Mouse (Mus musculus) lung, adult 2 months (tissue): ENCODE data around the gene D5Ertd579e. TPM values are rescaled to one million over a fixed set of nuclear protein-coding genes. Genes with fewer than 3 reads are reported as not detected.

Experiments used
- DNase-seq: peaks from one replicate; pipeline ENCODE4 v3.0.0; 2022
- H3K4me1 ChIP-seq: fragments of 200-500 bp; 2 replicates; pipeline ENCODE4 v1.6.1; 2011; ENCODE audit warnings: low read length; ENCODE audit not compliant: control insufficient read depth, insufficient read depth
- H3K4me3 ChIP-seq: fragments of 200-500 bp; replicated peaks from 2 replicates; pipeline ENCODE3; 2011; ENCODE audit warnings: low read depth, mild to moderate bottlenecking, control low read depth, low read length; ENCODE audit errors: extremely low read depth
- CTCF ChIP-seq: fragments of 200-500 bp; IDR thresholded peaks from 2 replicates; pipeline ENCODE4 v1.5.1; 2011; ENCODE audit warnings: mild to moderate bottlenecking, low read length, control low read depth; ENCODE audit not compliant: insufficient read depth
- POLR2A ChIP-seq: fragments of 200-500 bp; IDR thresholded peaks from 2 replicates; pipeline ENCODE4 v1.6.1; 2011; ENCODE audit warnings: low read depth, mild to moderate bottlenecking, control low read depth, low read length, borderline replicate concordance; ENCODE audit errors: extremely low read depth
- whole genome bisulfite sequencing: fragments of 180-500 bp; shearing (Covaris S2); methylation state at CpG from one replicate; pipeline ENCODE4 v1.1.7; 2018; 5-methylcytosine and 5-hydroxymethylcytosine counted together
- polyA plus RNA-seq: library from polyadenylated mRNA; depleted of rRNA; stranded (reverse); fragments of >200 nt; gene quantifications from 2 replicates; pipeline ENCODE4 v1.2.3, GENCODE M21; 2012

The D5Ertd579e gene
- polyA plus RNA-seq, 1 experiment: 23.3 TPM

DNA sequence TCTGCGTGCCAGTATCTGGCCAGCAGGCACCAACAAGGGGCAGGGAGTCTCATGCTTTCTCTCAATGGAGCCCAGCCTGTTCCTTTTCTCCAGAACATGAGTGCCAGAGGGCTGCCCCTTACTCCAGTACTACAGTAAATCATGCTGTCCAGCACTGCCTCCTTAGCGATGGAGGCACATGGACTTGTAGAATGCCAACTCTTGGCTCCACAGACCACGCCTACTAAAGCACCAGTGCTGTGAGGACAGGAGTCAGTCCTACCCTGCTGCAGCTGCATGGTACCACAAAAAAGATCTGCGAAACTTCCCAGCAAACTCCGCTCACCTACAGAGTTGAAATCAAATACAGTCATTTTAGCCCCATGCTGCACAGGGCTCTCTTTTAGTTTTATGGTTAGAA, 72.2 kb downstream of the D5Ertd579e start:
- TF ChIP-seq CTCF (no peak), POLR2A (no peak)
- 84% methylated on average over 5 of the region's 5 CpGs for WGBS
- no peak for DNase-seq
- Histone ChIP-seq H3K4me3 (no peak overlapping the region), H3K4me1 (peaks cover 3% of the 10 kb centered on the region; the same call in 1 of the 2 replicates)

DNA sequence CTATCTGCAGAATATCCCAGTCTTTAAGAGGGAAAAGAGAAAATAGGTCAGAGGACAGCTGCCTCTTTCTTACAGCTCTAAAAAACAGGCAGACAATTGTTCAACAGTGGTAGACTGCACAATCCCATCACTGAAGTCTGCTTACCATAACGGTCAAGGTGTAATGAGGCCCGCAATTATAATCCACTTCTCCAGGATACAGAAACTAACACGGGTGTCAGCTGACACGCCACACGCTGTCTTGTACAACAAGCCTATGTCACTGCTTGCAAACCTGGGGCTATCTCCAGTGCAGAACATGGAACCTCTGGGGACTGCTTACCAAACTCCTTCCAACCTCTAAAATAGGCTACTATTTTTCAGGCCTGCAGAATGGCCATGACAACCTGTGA, 74.8 kb downstream of the D5Ertd579e start:
- 69% methylated on average over 5 of the region's 5 CpGs for WGBS
- no peak for DNase-seq
- Histone ChIP-seq H3K4me1 (peaks cover 3% of the 10 kb centered on the region; the same call in 1 of the 2 replicates), H3K4me3 (no peak overlapping the region)
- TF ChIP-seq POLR2A: no peak
- TF ChIP-seq CTCF: no peak

DNA sequence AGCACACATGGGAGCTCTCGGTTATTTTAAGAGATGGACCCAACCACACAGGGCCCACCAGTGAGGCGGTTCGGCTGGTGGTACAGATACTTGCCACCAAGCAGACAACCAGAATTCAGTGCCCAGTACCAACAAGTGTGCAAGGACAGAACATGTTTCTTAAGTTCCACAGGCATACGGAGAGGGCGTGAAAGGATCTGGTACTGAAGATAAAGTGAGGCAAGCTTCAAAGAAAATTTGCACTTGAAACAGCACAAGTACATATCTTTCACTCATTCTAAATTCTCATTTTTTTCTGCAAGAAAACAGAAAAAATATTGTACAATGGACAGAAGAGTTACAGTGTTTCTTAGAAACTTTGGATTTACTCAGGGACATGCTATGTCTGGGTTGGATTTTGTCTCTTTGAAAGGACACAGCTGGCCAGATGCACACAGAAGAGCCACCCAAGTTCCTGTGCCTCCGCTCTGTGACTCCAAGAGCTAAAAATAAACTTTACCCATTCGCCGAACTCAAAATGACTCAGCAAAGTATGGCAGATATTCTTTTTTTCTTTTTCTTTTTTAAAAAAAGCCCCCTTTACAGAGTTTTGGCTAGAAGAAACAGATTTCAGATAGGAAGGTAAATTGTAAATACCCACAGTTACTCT, 75.3 kb downstream of the D5Ertd579e start:
- DNase-seq: no peak
- TF ChIP-seq POLR2A: no peak
- no peak for TF ChIP-seq CTCF
- H3K4me3 ChIP-seq: no peak overlapping the region
- 56% methylated on average over 8 of the region's 8 CpGs for WGBS
- peaks cover 3% of the 10 kb centered on the region; the same call in 1 of the 2 replicates for H3K4me1 ChIP-seq

DNA sequence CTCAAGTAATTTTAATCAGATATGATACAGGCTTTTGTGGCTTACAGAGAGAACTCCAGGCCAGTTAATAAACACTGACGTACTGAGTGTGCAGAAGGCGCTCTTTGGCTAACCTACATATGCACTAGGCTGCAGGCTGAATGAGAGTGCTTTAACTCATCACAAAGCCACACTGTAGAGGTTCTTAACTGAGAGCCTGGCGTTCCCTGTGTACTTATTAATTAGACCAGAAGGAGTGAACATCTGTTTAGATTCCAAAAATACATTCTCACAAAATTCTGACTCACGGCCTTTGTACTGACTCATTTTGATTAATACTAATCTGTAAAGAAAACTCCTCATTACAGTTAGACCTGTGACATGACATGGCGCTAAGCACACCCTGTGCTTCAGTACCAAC, 76.9 kb downstream of the D5Ertd579e start:
- Histone ChIP-seq H3K4me1 (peaks cover 3% of the 10 kb centered on the region; the same call in 1 of the 2 replicates), H3K4me3 (no peak overlapping the region)
- TF ChIP-seq CTCF: no peak
- TF ChIP-seq POLR2A: no peak
- WGBS: 91% methylated on average over 5 of the region's 5 CpGs
- no peak for DNase-seq

DNA sequence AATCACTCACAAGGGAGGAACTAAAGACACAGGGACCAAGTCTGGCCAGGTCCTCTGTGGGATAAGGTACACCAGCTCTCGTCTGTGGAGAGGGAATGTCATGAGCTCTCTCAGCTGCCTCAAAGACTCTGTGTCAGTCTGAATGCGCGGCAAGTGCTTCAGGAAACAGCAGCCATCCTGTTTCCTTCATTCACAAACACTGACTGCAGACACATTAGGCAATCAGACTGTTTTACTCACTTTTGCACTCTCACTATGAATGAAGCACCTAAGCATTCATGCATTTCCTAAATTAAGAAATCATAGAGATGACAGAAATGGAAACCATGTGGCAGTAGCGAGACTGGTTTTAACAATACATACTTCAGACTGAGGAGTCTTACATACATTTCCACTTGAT, 77.5 kb downstream of the D5Ertd579e start:
- Histone ChIP-seq H3K4me3 (no peak overlapping the region), H3K4me1 (peaks cover 3% of the 10 kb centered on the region; the same call in 1 of the 2 replicates)
- DNase-seq: no peak
- 37% methylated on average over 4 of the region's 4 CpGs for WGBS
- TF ChIP-seq CTCF: no peak
- no peak for TF ChIP-seq POLR2A

DNA sequence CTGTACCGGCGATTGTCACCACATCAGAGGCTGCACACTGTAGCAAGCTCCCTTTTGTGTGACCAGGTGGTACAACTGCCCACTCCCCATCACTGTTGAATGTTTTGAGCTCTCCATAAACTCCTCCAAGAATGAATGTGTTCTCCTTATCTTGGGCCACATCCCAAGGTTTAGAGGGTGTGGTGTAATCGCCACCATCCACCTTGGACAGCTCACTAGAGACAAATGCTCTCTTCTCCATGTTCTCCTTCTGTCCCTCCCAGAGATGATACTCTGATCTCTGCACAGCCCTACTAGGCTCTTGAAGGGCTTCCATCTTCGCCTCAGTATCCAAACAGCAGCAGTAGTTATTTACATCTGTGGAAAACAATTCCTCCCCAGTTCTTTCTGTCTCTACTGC, 81.7 kb downstream of the D5Ertd579e start:
- H3K4me1 ChIP-seq: peaks cover 2% of the 10 kb centered on the region; the same call in 1 of the 2 replicates
- no peak for DNase-seq
- no peak overlapping the region for H3K4me3 ChIP-seq
- TF ChIP-seq CTCF (no peak), POLR2A (no peak)
- 86% methylated on average over 4 of the region's 4 CpGs for WGBS

DNA sequence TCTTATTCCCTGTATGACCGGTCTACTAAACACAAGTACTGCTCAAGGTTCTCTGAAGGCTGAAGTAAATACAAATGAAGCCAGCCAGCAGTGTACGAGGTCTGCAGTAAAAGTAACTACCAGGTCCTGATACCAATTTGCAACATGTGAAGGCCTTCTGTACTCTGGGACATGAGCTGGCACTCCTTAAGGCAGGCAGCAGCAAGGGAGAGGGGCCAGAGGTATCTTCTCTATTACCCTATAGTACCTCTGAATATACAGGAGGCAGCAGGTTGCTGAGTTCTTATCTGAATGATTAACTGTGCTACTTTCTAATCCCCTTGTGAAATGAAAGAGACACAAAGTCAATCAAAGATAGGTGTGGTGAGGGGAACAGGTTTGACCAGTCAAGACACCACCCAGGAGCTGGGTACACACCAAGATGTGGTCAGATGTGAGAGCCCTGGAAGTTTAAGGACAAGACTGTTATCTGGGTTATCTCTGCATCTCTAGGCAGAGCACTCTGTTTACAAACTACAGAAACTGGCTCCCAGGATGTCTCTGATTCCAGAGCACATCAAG, 86.8 kb downstream of the D5Ertd579e start:
- Histone ChIP-seq H3K4me3 (no peak overlapping the region), H3K4me1 (peaks cover 3% of the 10 kb centered on the region; the same call in 1 of the 2 replicates)
- WGBS: 79% methylated on average over 2 of the region's 2 CpGs
- no peak for DNase-seq
- no peak for TF ChIP-seq CTCF
- TF ChIP-seq POLR2A: no peak

DNA sequence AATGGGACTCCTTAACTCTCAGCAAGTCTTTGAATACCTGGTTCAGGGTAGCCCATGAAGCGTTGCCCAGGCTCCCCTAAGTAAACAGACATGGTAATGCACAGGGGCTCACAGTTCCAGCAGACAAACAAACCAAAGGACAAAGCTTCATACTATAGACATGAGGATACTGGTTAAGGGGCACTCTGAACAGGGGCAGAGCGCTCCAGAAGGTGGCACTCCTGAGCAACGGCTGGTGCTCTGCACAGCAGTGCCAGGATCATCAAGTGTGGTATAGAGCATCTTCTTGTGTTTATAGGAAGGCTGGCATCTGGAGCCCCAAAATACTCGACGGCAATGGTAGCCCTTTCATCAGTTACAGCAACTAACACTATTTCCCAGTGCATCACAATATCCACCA, 92.8 kb downstream of the D5Ertd579e start:
- Histone ChIP-seq H3K4me3 (no peak overlapping the region), H3K4me1 (no peaks in the 10 kb centered on the region)
- peak; percentile 25 for DNase-seq
- TF ChIP-seq POLR2A (no peak), CTCF (peak; percentile 70)
- 78% methylated on average over 5 of the region's 5 CpGs for WGBS

DNA sequence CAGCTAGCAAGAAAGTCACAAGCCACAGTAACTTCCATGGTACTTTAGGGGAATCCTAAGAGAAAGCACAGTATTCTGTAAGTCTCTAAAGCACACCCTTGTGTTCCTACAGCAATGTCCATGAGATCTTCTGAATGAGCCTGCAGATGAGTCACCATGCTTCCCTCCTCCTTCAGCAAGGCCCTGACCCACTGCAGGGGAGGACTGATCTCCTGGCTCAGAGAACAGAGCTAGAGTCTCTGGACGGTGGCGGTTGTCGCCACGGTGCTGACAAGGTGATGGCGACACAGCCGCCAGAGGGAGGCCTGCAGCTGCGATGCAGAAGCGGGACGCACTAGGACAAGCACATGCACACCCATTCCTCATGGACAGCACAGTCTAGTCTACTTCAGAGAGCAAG, 93.8 kb downstream of the D5Ertd579e start:
- no peak for DNase-seq
- Histone ChIP-seq H3K4me3 (no peak overlapping the region), H3K4me1 (no peaks in the 10 kb centered on the region)
- WGBS: 83% methylated on average over 9 of the region's 9 CpGs
- TF ChIP-seq POLR2A (no peak), CTCF (no peak)

DNA sequence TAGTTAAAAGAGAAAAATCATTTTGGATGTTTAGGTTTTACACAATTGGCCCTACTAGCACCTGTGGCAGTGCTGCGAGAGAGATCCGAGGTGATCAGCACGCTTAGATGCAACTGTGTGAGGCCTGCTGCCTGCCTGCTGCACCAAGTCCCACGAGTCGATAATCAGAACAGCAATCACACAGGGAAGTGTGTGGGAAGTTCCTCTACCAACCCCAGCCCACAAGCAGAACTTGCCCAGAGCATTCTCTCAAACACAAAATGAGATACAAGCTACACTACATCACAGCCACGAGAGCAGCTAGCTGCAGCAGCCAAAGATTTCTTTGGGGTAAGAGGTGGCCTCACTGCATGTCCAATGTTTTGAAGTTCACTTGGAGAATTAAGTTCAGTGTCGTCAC, 94.3 kb downstream of the D5Ertd579e start:
- Histone ChIP-seq H3K4me1 (no peaks in the 10 kb centered on the region), H3K4me3 (no peak overlapping the region)
- WGBS: 86% methylated on average over 7 of the region's 7 CpGs
- DNase-seq: no peak
- no peak for TF ChIP-seq CTCF
